23 mouse cellular contexts compared by ENCODE assay signal in the genomic region with DNA sequence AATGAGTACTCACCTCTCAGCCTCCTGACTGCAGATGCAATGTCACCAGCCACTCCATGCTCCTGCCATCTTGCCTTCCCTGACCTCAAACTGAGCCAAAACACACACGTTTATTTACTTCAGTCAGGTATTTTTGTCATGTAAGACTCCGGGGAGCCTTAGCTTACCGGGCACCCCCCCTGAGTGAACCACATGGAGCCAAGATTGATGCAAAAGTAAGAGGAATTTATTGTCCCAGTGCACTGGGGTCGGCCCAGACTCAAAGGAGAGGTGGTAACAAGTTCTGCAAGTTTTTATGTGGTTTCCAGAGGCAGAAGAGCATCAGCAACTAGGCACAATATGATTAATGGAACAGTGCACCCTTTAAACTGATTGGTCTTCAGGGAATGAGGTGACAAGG. TPM values are rescaled to one million over a fixed set of nuclear protein-coding genes. Genes with fewer than 3 reads are reported as not detected.
"Had no signal": no experiment of that assay in that cellular context is flagged by ENCODE, and none has a peak within 500 bp of the region (broad histone marks: within the 10 kb centered on the region; RNA-seq: fewer than 3 reads in every experiment).

No protein-coding gene starts in this region.

- H3K27ac ChIP-seq: midbrain, embryonic 10.5 days; midbrain, embryonic 12.5 days; neural tube, embryonic 12.5 days; stomach, embryonic 15.5 days; stomach, postnatal 0 days had no signal

- DNase-seq: lung, adult 18-20 months; lung, embryonic 14.5 days; lung, postnatal 10 days; lung, postnatal 4 days; midbrain, embryonic 14.5 days; right cerebral cortex, postnatal 14 days; thymus, adult 2 months; thymus, postnatal 25 days; thymus, postnatal 4 days had no signal

- H3K9ac ChIP-seq: lung, embryonic 14.5 days; midbrain, embryonic 12.5 days; neural tube, embryonic 12.5 days; stomach, embryonic 15.5 days had no signal

- H3K36me3 ChIP-seq: midbrain, embryonic 10.5 days; midbrain, embryonic 12.5 days; neural tube, embryonic 12.5 days; stomach, embryonic 15.5 days had no signal

- H3K4me1 ChIP-seq: stomach, embryonic 15.5 days had no signal

- H3K4me3 ChIP-seq: midbrain, embryonic 10.5 days; midbrain, embryonic 12.5 days; neural tube, embryonic 12.5 days; stomach, embryonic 15.5 days had no signal

- H3K27me3 ChIP-seq: midbrain, embryonic 12.5 days; neural tube, embryonic 12.5 days; stomach, embryonic 15.5 days had no signal

- H3K9me3 ChIP-seq: midbrain, embryonic 10.5 days; midbrain, embryonic 12.5 days; neural tube, embryonic 12.5 days; stomach, embryonic 15.5 days had no signal

RNA-seq across cellular contexts. Expression of gene Galntl5, which starts 24.1 kb away (rescaled TPM):
- total RNA-seq: megakaryocyte, adult 5-6 weeks; megakaryocyte-erythroid progenitor cell, adult 5-6 weeks; midbrain, postnatal 0 days; monocyte, adult 5-6 weeks; neutrophil, adult 5-6 weeks had no signal
- polyA plus RNA-seq: lung, embryonic 14.5 days; lung, embryonic 16.5 days; midbrain, embryonic 10.5 days; midbrain, embryonic 12.5 days; midbrain, embryonic 14.5 days; midbrain, postnatal 0 days; neural tube, embryonic 12.5 days; neural tube, embryonic 14.5 days; spleen, adult 2 months; stomach, embryonic 15.5 days; stomach, postnatal 0 days; thymus, adult 2 months; urinary bladder, adult 2 months had no signal
